Mouse (Mus musculus): ENCODE results near the gene Cers2. TPM values are rescaled to one million over a fixed set of nuclear protein-coding genes. Genes with fewer than 3 reads are reported as not detected.

The Cers2 gene
- polyA plus RNA-seq, 1 experiment from 2014 or later, result 366 TPM

DNA sequence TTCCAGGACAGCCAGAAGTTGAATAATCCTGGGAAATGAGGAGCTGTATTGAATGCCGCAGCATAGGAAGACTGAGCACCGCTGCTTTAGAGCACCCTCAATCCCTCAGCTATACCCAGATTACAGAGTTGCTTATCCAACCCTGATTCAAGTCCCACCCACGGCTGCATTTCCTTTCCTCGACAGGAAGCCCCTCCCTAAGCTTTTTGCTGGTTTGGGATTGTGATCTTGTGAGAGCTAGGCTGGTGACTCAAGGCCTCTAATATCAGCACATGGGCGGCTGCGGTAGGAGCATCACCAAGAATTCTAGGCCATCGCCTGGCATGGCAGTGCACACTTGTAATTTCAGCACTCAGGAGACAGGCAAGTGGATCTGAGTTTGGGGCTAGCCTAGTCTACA, 28.1 kb upstream of the Cers2 start:
- no peaks in the 10 kb centered on the region for H3K27me3 ChIP-seq
- ChIA-PET CTCF (interaction anchor here (0.8 to 0.9 kb wide), 2 partner anchors 21 to 31 kb away, joined by 3 read pairs; partner anchors contain the start of gene Anxa9), POLR2A (no interaction called here)
- in situ Hi-C loops (cut with MboI; ENCODE audit: low pct_unique_long_range_greater_than_20kb), result no loop called here
- TF ChIP-seq CTCF (IDR thresholded peaks at IDR 0.05), result no peak
- ATAC-seq (no peak), DNase-seq (ENCODE audit: low read depth, low spot score) (no peak)

- in situ Hi-C loops (cut with MboI; ENCODE audit: low pct_unique_long_range_greater_than_20kb), result no loop called here
- H3K27me3 ChIP-seq, result no peaks in the 10 kb centered on the region
- DNase-seq (ENCODE audit: low read depth, low spot score) (no peak), ATAC-seq (no peak)
- CTCF ChIA-PET, result no interaction called here
- POLR2A ChIA-PET, result no interaction called here
- no peak for TF ChIP-seq CTCF (IDR thresholded peaks at IDR 0.05)
Observed at GRCm38 (mm10) chr3:95287541-95287940, 27.1 kb upstream of the Cers2 start.

GRCm38 (mm10) chr3:95289419-95289818, 25.2 kb upstream of the Cers2 start:
- ATAC-seq (no peak), DNase-seq (ENCODE audit: low read depth, low spot score) (no peak)
- ChIA-PET POLR2A (no interaction called here), CTCF (no interaction called here)
- in situ Hi-C loops (cut with MboI; ENCODE audit: low pct_unique_long_range_greater_than_20kb), result no loop called here
- no peaks in the 10 kb centered on the region for H3K27me3 ChIP-seq
- TF ChIP-seq CTCF (IDR thresholded peaks at IDR 0.05), result no peak

DNA sequence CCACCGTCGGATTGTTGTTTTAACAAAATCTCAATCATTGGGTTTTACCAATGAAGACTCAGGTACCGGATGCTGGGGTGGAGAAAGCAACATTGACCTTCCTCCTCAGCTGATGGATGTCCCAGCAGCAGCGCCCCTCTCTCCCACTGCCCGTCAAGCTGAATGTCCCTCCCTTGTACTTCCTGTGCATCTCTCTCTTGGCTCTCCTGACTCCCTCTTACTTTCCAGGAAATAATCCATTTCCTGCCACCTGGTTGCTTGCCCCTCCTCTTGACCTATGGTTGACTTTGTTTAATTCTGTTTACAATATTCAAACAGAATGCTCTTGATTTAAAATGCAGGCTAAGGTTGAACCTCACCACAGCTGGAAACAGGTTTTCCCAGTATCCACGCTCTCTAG, 24.4 kb upstream of the Cers2 start:
- ChIA-PET CTCF (interaction anchor here (1.9 kb wide), 1 partner anchor 21 kb away, joined by 5 read pairs; no protein-coding TSS in a partner anchor), POLR2A (interaction anchor here (1.3 kb wide), 1 partner anchor 8 kb away, joined by 4 read pairs; the partner anchor contains the start of gene Prune1)
- no peaks in the 10 kb centered on the region for H3K27me3 ChIP-seq
- no peak for ATAC-seq
- no peak for DNase-seq (ENCODE audit: low read depth, low spot score)
- no peak for TF ChIP-seq CTCF (IDR thresholded peaks at IDR 0.05)
- in situ Hi-C loops (cut with MboI; ENCODE audit: low pct_unique_long_range_greater_than_20kb), result no loop called here

DNA sequence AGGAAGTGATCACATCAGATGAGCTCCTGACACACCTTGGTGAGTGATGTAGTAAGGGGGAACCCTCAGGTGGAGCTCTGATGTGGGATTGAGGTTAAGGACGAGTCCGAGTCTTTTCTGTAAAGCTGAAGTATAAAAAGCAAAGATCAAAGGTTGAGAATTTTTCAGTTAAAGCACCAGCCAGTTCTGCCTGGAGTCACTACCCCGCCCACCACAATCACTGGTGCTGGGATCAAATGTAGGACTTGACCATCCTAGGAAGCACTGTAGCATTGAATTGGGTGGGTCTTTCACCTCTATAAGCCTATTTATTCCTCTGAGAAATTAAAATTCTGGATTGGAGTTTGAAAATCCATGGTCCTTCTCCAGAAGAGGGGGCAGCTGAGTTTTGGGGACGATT, 23.6 kb upstream of the Cers2 start:
- DNase-seq (ENCODE audit: low read depth, low spot score) (no peak), ATAC-seq (no peak)
- no peaks in the 10 kb centered on the region for H3K27me3 ChIP-seq
- ChIA-PET CTCF (interaction anchor here (1.9 kb wide), 1 partner anchor 20 kb away, joined by 5 read pairs; no protein-coding TSS in a partner anchor), POLR2A (interaction anchor here (0.6 to 1.3 kb wide), 2 partner anchors 9 to 26 kb away, joined by 4 read pairs; partner anchors contain the start of gene Prune1)
- in situ Hi-C loops (cut with MboI; ENCODE audit: low pct_unique_long_range_greater_than_20kb), result no loop called here
- TF ChIP-seq CTCF (IDR thresholded peaks at IDR 0.05), result no peak

GRCm38 (mm10) chr3:95292899-95293298, 21.7 kb upstream of the Cers2 start:
- POLR2A ChIA-PET, result interaction anchor here (0.7 to 1.6 kb wide), 4 partner anchors 9 to 23 kb away, joined by 3 to 5 read pairs (median 4); partner anchors contain the start of genes Cers2 and Mindy1
- DNase-seq (ENCODE audit: low read depth, low spot score), result no peak
- ATAC-seq, result no peak
- in situ Hi-C loops (cut with MboI; ENCODE audit: low pct_unique_long_range_greater_than_20kb), result no loop called here
- TF ChIP-seq CTCF (IDR thresholded peaks at IDR 0.05), result no peak
- H3K27me3 ChIP-seq, result no peaks in the 10 kb centered on the region
- CTCF ChIA-PET, result interaction anchor here (1.0 to 3.8 kb wide), 2 partner anchors 9 to 19 kb away, joined by 3 to 20 read pairs; no protein-coding TSS in a partner anchor

GRCm38 (mm10) chr3:95293537-95293936, 21.1 kb upstream of the Cers2 start:
- TF ChIP-seq CTCF (IDR thresholded peaks at IDR 0.05), result no peak
- DNase-seq (ENCODE audit: low read depth, low spot score) (peak; percentile 100), ATAC-seq (peak; percentile 89)
- in situ Hi-C loops (cut with MboI; ENCODE audit: low pct_unique_long_range_greater_than_20kb), result no loop called here
- POLR2A ChIA-PET, result interaction anchor here (0.9 to 2.4 kb wide), 5 partner anchors 10 to 22 kb away, joined by 3 to 13 read pairs (median 5); partner anchors contain the start of genes Anxa9, Cers2 and Mindy1
- H3K27me3 ChIP-seq, result no peaks in the 10 kb centered on the region
- CTCF ChIA-PET, result interaction anchor here (1.0 to 3.8 kb wide), 3 partner anchors 10 to 18 kb away, joined by 3 to 20 read pairs (median 3); no protein-coding TSS in a partner anchor

GRCm38 (mm10) chr3:95294316-95294715, 20.3 kb upstream of the Cers2 start:
- H3K27me3 ChIP-seq, result no peaks in the 10 kb centered on the region
- ATAC-seq, result no peak
- in situ Hi-C loops (cut with MboI; ENCODE audit: low pct_unique_long_range_greater_than_20kb), result no loop called here
- no peak for DNase-seq (ENCODE audit: low read depth, low spot score)
- ChIA-PET POLR2A (interaction anchor here (0.6 to 2.4 kb wide), 6 partner anchors 9 to 28 kb away, joined by 3 to 13 read pairs (median 4); partner anchors contain the start of genes Anxa9 and Cers2), CTCF (interaction anchor here (1.4 to 3.8 kb wide), 6 partner anchors 11 to 64 kb away, joined by 3 to 20 read pairs (median 6); no protein-coding TSS in a partner anchor)
- TF ChIP-seq CTCF (IDR thresholded peaks at IDR 0.05), result no peak

- ChIA-PET CTCF (interaction anchor here (0.9 to 3.8 kb wide), 7 partner anchors 10 to 107 kb away, joined by 3 to 20 read pairs (median 6); partner anchors contain the start of gene 4930558C23Rik), POLR2A (interaction anchor here (0.8 to 2.4 kb wide), 5 partner anchors 8 to 21 kb away, joined by 3 to 13 read pairs (median 4); partner anchors contain the start of genes Anxa9 and Cers2)
- TF ChIP-seq CTCF (IDR thresholded peaks at IDR 0.05), result no peak
- in situ Hi-C loops (cut with MboI; ENCODE audit: low pct_unique_long_range_greater_than_20kb), result no loop called here
- ATAC-seq (no peak), DNase-seq (ENCODE audit: low read depth, low spot score) (no peak)
- H3K27me3 ChIP-seq, result no peaks in the 10 kb centered on the region
Observed at GRCm38 (mm10) chr3:95294718-95295117, 19.9 kb upstream of the Cers2 start.

DNA sequence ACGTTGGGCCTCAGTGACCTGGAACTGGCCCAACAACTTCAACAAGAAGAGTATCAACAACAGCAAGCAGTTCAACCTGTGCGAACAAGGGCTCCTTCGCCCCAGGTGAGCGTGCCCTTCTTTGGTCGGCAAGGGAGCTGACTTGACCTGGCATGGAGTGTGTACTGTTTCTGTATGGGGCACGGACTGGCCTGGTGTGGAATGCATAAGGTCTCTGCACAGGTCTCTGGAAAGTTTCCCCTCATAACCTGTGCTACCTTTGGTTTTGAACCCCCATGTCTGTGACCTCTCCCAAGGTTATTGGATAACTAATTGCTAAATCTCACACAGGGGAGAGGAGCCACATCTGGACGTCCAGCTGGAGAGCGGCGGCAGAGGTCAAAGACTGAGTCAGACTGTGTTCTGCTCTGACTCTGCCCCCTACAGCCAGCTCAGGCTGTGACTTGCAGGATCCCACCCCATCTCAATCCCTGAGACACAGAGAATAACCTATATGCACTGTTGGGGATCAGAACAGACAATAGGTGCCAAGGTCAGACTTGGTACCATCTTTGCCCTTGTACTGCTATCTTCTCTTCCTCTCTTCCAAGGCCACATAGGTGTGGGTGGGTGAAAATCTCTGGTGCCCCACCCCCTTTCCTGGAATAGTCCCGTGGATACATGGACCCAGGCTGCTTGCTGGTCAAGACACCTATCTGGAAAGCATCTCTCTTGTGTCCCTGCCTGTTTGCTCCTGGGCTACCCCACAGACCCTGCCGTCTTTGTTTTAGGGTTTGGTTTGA, 19.1 kb upstream of the Cers2 start:
- ChIA-PET CTCF (interaction anchor here (0.7 to 3.8 kb wide), 7 partner anchors 12 to 107 kb away, joined by 3 to 20 read pairs (median 6); partner anchors contain the start of gene 4930558C23Rik), POLR2A (interaction anchor here (0.8 to 2.4 kb wide), 4 partner anchors 11 to 20 kb away, joined by 3 to 13 read pairs (median 6); partner anchors contain the start of genes Anxa9 and Cers2)
- in situ Hi-C loops (cut with MboI; ENCODE audit: low pct_unique_long_range_greater_than_20kb), result no loop called here
- H3K27me3 ChIP-seq, result no peaks in the 10 kb centered on the region
- no peak for ATAC-seq
- no peak for DNase-seq (ENCODE audit: low read depth, low spot score)
- TF ChIP-seq CTCF (IDR thresholded peaks at IDR 0.05), result no peak

All from Patski (cell line).